Mouse (Mus musculus) c-Kit-positive CD71-positive TER-119-negative erythroid progenitor cells, embryonic 14.5 days (primary cell): ENCODE results near the gene Slc35c1.

Experiments
- DNase-seq: peaks from one replicate; pipeline ENCODE4 v3.0.0-alpha.2; 2013; ENCODE audit warnings: low read depth

Slc35c1 gene

DNA sequence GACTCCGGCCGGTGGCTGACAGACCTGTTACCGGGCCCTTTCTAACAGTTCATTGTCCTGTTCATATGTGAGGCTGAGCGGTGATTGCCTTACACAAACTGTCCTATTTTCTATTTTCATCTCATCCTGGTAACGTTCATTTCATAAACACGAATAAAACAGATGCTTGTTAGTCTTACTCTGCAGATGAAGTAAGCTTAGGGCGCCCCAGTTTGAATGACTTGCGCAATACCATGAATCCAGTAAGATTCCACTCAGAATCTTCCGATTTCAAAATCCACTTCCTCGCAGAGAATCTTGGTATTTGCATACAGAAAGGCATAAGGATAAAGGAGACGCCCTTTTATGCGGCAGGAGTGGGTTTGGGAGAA lies 26.0 kb downstream of the Slc35c1 start:
- DNase-seq = no peak

- peak; percentile 99 for DNase-seq
Measured at GRCm38 (mm10) chr2:92433578-92434374, 26.6 kb downstream of the Slc35c1 start, which contains the start of gene Cry2. Cry2 (minus strand) TSS chr2:92434043.

DNA sequence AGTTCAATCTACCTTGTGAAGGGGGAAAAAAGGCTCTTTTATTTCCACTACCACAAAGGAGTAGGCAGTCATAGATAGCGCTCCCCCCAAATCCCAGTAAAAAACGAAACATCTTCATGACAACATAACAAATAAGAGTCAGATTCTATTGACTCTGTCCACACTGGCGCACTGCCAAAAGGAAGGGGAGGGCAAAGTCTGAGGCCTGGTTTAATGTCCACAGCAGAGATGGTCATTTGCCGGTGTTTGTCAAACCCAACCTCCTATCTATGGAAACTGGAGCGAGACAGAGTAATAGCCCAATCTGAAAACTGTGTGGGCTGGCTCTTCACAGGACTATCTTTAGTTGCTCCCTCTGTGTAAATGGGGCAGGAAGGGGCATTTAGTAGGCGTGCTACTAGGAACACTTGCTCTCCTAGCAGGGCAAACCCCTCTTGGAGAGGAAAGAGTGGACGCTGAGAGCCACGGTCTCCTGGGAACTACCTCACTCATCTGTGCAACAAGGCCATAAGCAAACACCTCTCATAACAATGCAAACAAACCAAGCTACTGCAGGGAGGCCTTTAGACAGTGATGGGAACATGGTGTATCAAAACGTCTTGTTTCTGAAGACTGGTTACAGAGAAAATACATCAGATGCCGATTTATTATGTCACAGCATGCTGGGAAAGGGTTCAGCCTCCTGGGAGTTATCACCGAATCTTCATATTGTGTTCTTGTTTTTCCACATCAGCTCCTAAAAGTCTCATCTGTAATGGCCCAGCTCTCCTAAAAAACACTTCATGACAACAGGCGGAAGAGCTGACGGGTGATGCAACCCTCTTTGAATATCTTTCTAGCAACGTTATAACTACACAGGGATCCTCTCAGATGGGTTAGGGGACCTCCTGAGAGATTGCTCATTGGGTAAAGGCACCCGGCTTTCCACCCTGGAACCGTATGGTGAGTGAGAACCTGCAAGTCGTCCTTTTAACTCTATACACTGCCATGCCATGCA lies 27.7 kb downstream of the Slc35c1 start:
- DNase-seq = no peak

DNA sequence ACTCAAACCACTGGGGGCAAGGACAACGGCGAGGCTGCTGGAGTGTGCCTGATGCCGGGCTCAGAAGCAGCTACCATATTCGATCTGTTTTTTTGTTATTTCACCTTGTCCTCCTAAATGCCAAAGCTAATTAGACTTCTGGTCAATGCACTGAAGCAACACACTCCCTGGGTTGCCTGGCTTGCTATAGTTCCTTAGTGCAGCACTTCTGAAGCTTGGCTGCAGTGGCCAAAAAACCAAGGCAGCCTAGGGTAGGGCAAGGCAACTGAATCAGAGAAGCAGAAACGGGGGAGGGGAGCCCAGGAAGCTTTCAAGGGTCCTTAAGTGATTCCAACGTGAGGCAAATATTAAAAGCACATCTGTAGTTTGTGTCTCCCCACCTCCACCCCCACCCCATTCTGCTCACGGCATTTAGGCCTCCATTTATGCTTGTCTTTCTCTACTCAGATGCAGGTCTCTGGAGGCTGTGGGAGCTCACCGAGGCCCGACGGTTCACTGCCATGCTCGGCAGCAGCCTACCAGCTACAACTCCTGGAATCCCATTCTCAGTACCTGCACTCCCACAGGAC lies 28.6 kb downstream of the Slc35c1 start:
- DNase-seq = no peak

GRCm38 (mm10) chr2:92430723-92431541 lies 29.4 kb downstream of the Slc35c1 start:
- peak; percentile 68 for DNase-seq

- DNase-seq = no peak
Measured at GRCm38 (mm10) chr2:92430089-92430488, 30.2 kb downstream of the Slc35c1 start.

DNA sequence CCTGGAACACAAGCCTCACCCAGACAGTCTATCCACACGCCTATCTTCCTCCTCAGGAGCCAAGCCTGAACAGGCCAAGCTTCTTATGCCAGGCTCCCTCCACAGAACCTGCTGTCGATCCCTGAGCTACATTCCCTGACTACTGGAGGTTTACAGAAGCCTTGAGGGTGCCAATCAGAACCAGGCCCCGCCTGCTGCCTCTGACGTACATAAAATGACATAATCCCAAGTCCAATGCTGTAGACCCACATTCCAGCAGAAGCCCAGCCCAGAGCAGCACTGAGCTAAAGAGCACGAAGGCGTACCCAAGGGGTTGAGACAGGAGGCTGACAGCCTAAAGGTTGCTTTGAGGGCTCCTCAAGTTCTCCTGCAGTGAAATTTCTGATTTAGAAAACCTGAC lies 32.5 kb downstream of the Slc35c1 start:
- DNase-seq = no peak

- no peak for DNase-seq
Measured at GRCm38 (mm10) chr2:92426426-92426825, 33.9 kb downstream of the Slc35c1 start.

GRCm38 (mm10) chr2:92425366-92425765 lies 35.0 kb downstream of the Slc35c1 start:
- DNase-seq = no peak

DNA sequence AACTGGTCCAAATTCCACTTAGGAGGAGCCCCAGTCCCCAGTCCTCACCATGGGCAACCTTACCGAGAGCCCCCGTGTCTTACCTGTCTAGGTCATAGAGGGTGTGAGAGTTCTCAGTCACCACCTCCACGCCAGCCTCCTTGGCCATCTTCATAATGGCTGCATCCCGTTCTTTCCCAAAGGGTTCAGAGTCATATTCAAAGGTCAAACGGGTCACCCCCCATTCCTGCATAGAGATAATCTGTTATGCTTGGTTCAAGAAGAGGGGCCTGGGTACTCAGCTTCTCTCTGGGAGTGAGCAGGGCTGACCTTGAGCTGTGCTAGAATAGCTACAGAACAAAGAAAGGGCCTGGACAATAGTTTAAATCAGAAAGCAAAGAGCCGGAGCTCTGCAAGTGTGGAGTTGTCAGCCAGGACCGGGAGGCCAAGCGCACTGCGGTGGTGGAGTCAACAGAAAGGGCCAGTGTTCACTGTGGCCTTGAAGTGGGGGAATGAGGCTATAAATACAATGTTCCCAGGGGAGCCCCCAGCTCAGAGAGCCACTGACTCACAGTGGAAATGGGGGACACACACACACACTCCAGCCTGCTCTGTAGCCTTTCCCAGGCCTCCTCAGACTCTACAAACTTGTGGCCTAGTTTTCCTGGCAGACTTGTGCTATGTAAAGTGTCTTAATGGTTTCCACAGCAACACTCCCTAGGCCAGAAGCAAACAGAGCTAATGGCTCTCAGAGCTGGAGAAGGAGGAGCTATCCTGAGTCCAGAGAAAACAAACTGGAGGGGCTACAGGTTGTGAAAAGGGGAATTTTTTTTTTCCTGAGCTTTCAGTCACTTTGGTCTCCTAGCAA lies 35.7 kb downstream of the Slc35c1 start:
- no peak for DNase-seq

DNA sequence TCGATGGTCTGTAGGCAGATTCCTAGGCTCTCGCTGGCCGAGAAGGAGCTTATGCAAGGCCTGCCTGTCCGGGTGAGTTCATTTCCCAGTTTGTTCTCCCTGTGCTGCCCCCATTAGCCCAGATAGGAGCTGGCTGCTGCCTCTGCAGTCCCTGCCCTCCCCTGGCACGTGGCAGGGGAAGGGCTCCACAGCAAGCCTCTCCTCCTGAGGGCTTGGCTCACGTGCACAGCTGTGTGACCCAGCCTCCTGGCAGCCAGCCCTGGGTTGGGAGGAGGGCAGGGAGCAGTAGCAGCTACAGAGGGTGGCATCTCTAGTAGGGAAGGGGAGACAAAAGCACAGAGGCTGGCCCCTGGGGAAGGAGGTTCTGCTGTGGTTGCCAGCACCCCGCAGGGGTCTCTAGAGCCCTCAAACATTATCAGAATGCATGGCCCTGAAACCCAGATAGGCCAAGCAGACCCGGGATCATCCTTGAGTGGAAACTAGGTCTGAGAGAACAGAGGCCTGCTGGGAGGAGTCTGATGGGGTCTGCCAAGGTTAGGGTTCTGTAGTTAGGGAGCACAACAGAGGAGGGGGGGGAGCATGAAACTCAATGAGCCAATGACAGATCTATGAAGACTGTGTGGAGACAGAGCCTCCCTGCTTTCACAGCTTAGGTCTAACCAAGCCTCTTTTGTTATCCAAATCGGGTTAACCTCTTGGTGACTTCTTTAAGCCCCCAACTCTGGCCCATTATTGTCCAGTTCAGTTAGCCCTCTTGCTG lies 36.5 kb downstream of the Slc35c1 start:
- no peak for DNase-seq

- no peak for DNase-seq
Measured at GRCm38 (mm10) chr2:92423156-92423555, 37.2 kb downstream of the Slc35c1 start.

DNA sequence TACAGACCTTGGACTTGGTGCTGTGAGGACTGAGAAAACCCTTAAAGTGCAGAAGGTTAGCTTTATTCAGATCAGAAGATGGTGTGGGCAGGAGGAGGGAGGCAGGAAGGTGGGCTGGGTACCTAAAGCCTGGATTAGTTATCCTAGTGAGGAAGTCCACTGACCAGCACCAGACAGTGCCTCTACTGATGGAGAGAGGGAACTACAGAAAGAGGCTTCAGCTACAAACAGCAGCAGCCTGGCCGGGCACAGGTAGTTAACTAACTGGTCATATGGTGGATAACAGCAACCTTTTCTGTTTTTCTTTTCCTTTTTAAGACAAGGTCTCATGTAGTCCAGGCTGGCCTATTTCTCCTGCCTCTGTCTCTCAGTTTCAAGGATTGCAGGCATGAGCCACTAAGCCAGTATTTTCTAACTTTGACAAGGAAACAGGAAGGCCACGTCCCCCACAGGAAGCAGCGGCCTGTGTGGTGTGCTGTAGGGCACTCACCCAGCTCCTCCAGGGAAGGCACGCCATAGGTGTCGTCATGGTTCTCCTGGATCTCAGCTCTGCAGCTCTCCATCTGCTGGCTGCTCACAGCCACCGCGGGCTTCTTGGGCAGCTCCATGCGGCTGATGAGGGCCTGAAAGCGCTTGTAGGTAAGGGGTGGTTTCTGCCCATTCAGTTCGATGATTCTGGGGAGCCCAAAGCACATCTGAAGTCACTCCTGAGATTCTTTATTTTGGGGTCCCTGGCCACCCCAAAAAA lies 37.8 kb downstream of the Slc35c1 start:
- DNase-seq = no peak

GRCm38 (mm10) chr2:92421723-92422387 lies 38.5 kb downstream of the Slc35c1 start:
- no peak for DNase-seq

GRCm38 (mm10) chr2:92411705-92412104 lies 48.6 kb downstream of the Slc35c1 start:
- no peak for DNase-seq

DNA sequence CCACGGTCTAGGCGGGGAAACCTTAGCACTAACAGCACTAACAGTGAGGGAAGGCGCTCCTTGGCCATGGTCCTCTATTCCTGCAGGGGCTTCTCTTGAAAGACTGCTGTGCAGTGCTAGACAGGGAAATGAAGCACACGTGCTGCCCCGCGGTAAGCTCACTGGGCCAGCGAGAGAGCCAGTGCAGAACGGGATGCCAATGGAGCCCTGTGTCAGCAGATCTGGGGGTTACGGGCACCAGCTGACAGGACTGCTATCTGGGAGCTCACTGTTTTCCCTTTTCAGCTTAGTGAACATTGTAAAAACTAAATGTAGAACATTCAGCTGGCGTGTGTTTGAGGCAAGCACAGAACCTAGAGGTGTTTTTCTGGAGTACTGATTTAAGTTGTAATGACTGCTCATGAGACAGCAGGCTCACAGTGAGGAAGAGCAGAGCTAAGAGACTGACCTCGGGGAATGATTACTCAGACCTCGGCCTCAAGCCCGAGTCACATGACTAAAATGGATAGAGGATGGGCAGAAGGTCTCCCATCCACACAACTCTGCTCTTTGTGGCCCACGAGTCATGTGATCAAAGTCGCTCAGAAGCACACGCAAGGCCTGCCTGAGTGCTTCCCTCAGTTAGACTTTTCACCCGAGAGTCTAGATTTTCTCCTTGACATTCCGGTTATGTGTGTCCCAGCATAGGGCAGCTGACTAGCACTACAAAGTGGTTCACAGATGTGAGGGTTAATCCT lies 51.9 kb downstream of the Slc35c1 start:
- DNase-seq = no peak

DNA sequence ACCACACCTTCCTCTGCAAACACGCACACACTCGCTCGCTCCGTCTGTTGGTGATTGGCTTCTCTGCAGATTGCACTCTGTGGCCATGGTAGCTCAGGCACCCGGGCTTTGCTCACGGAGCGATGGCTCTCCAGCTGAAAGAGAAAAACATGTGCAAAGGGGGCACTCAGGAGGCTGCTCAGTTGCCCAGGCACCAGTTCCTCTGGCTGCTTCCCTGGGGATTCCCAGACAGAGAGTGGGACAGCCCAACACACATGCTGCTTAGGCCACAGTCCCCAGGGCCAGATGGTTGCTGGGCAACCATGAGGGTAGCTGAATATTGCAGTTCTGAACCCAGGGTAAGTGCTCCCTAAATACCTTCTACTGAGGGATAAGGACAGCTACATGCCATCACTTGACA lies 54.7 kb downstream of the Slc35c1 start:
- no peak for DNase-seq

DNA sequence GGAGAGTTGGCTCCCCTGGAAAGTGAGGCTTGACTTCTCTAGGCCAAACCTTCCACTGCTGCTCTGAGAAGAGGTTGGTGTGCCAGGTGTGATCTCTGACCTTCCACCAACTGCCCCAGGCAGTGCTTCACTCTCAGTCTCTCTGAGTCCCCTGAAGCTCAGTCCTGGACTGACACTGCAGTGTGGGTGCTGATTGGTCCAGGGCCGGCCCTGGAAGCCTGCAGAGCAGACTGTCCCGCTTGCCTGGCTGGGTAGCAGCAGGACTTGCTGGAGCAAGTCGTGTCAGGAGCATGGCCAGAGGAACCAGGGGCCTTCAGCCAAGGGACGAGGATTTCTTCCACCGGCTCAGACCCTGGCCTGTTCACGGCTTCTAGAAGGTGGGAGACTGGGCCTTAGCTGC lies 55.6 kb downstream of the Slc35c1 start:
- DNase-seq = no peak
